Mouse (Mus musculus) left cerebral cortex, adult 2 months (tissue): ENCODE results near the gene Dctn3. TPM values are rescaled to one million over a fixed set of nuclear protein-coding genes. Genes with fewer than 3 reads are reported as not detected.
A peak's percentile ranks its signal among the peaks of the same experiment; 100 is the strongest.

Source experiments
- DNase-seq, 2 experiments: peaks; one replicate each; pipeline ENCODE4 v3.0.0; 2021 to 2022; ENCODE audit warnings: low spot score in 2 of 2, mixed read lengths in 1 of 2; ENCODE audit errors: extremely low spot score in 1 of 2
- H3K27ac ChIP-seq: fragments of 200-600 bp; 2 replicates; pipeline ENCODE4 v1.8.1; 2022
- H3K4me3 ChIP-seq: fragments of 200-600 bp; 2 replicates; pipeline ENCODE4 v1.8.1; 2022
- CTCF ChIP-seq: fragments of 200-600 bp; IDR thresholded peaks from 2 replicates; pipeline ENCODE4 v1.8.1; 2022; ENCODE audit warnings: antibody characterized with exemption, mild to moderate bottlenecking, moderate library complexity
- intact Hi-C: fragments of 180-260 bp; cut with DNase I; formaldehyde crosslinking; loops from one replicate; pipeline ENCODE4 v1.15.1; 2025
- total RNA-seq, 2 experiments: library from RNA; stranded (reverse); gene quantifications; 2 replicates each; pipeline ENCODE4 v1.2.3; 2021

Gene Dctn3
- total RNA-seq, 2 experiments from 2014 or later: 165 TPM

- intact Hi-C loops: no loop called here
- no peak for DNase-seq
- no peak for TF ChIP-seq CTCF
- Histone ChIP-seq H3K4me3 (peak overlapping the region; percentile 97; the same call in 1 of the 2 replicates), H3K27ac (peak overlapping the region; percentile 97; the same call in 1 of the 2 replicates)
Observed at GRCm38 (mm10) chr4:41757321-41757720, 34.4 kb upstream of the Dctn3 start.

- no peak for TF ChIP-seq CTCF
- intact Hi-C loops: no loop called here
- Histone ChIP-seq H3K4me3 (peak overlapping the region; percentile 97), H3K27ac (peak overlapping the region; percentile 97)
- no peak for DNase-seq
Observed at GRCm38 (mm10) chr4:41756440-41756839, 33.5 kb upstream of the Dctn3 start.

- intact Hi-C loops: loop anchor here (2.0 kb wide), 1 partner anchor 15 kb away; no protein-coding TSS in a partner anchor
- peak within 1 kb of the TSS; percentile 97 for H3K4me3 ChIP-seq
- TF ChIP-seq CTCF: peak; percentile 92
- H3K27ac ChIP-seq: peak within 1 kb of the TSS; percentile 97
- peak; percentile 78 to 82 for DNase-seq
Observed at GRCm38 (mm10) chr4:41755338-41756305, 32.7 kb upstream of the Dctn3 start, which contains the start of gene Sigmar1. Sigmar1 (minus strand) TSS chr4:41756157.

- intact Hi-C loops: loop anchor here (2.0 kb wide), 1 partner anchor 14 kb away; no protein-coding TSS in a partner anchor
- TF ChIP-seq CTCF: no peak
- H3K4me3 ChIP-seq: peak within 1 kb of the TSS; percentile 97
- DNase-seq: no peak
- H3K27ac ChIP-seq: peak within 1 kb of the TSS; percentile 97
Observed at GRCm38 (mm10) chr4:41754797-41755337, 31.9 kb upstream of the Dctn3 start, which contains the start of gene Galt. Galt (plus strand) TSS chr4:41755228.

GRCm38 (mm10) chr4:41745021-41745420, 22.1 kb upstream of the Dctn3 start:
- no peak for DNase-seq
- TF ChIP-seq CTCF: no peak
- H3K27ac ChIP-seq: no peak overlapping the region
- no peak overlapping the region for H3K4me3 ChIP-seq
- intact Hi-C loops: no loop called here

GRCm38 (mm10) chr4:41744131-41744530, 21.2 kb upstream of the Dctn3 start:
- Histone ChIP-seq H3K4me3 (no peak overlapping the region), H3K27ac (no peak overlapping the region)
- intact Hi-C loops: no loop called here
- TF ChIP-seq CTCF: no peak
- no peak for DNase-seq

- intact Hi-C loops: loop anchor here (2.0 kb wide), 1 partner anchor 14 kb away; the partner anchor contains the start of gene Galt
- no peak; the same call in 1 of the 2 replicates for TF ChIP-seq CTCF
- DNase-seq: peak; percentile 91 to 93
- Histone ChIP-seq H3K4me3 (peak overlapping the region; percentile 68), H3K27ac (peak overlapping the region; percentile 92)
Observed at GRCm38 (mm10) chr4:41741158-41741560, 18.2 kb upstream of the Dctn3 start.

GRCm38 (mm10) chr4:41740380-41741157, 17.6 kb upstream of the Dctn3 start:
- DNase-seq: peak; percentile 70 to 77
- TF ChIP-seq CTCF: no peak; the same call in 1 of the 2 replicates
- Histone ChIP-seq H3K4me3 (peak overlapping the region; percentile 68), H3K27ac (peak overlapping the region; percentile 92)
- intact Hi-C loops: loop anchor here (2.0 kb wide), 1 partner anchor 14 kb away; the partner anchor contains the start of gene Galt

- intact Hi-C loops: no loop called here
- H3K4me3 ChIP-seq: peak overlapping the region; percentile 33
- TF ChIP-seq CTCF: no peak
- no peak for DNase-seq
- H3K27ac ChIP-seq: no peak overlapping the region; the same call in 1 of the 2 replicates
Observed at GRCm38 (mm10) chr4:41739260-41739659, 16.3 kb upstream of the Dctn3 start.

GRCm38 (mm10) chr4:41738256-41738603, 15.3 kb upstream of the Dctn3 start:
- Histone ChIP-seq H3K27ac (peak overlapping the region; percentile 36; the same call in 1 of the 2 replicates), H3K4me3 (no peak overlapping the region)
- intact Hi-C loops: no loop called here
- DNase-seq: no peak
- TF ChIP-seq CTCF: no peak

GRCm38 (mm10) chr4:41737602-41738255, 14.8 kb upstream of the Dctn3 start:
- peak overlapping the region; percentile 44 for H3K27ac ChIP-seq
- no peak overlapping the region for H3K4me3 ChIP-seq
- peak; percentile 88 for TF ChIP-seq CTCF
- peak; percentile 69 to 70 for DNase-seq
- intact Hi-C loops: loop anchor here (1.0 kb wide), 2 partner anchors 14 to 23 kb away; partner anchors contain the start of gene Dctn3
